Mouse (Mus musculus) bone marrow, adult 2 months (tissue): ENCODE data around the gene Fkbp8.

ENCODE experiments used
- CTCF ChIP-seq: fragments of 200-500 bp; IDR thresholded peaks from 2 replicates; pipeline ENCODE4 v1.5.1; 2011; ENCODE audit warnings: low read length, control low read depth; ENCODE audit not compliant: control insufficient read depth, insufficient read depth
- POLR2A ChIP-seq: fragments of 200-500 bp; IDR thresholded peaks from 2 replicates; pipeline ENCODE4 v1.6.1; 2011; ENCODE audit warnings: low read depth, mild to moderate bottlenecking, control low read depth, low read length, borderline replicate concordance; ENCODE audit not compliant: control insufficient read depth

- TF ChIP-seq CTCF = no peak
- no peak for TF ChIP-seq POLR2A
Measured at GRCm38 (mm10) chr8:70527111-70527511, 413 bp upstream of the Fkbp8 start.
